Mouse (Mus musculus) CD4-positive naive resting alpha-beta T cell, adult 76 days (primary cell): ENCODE measurements around the gene Dnaja2. TPM values are rescaled to one million over a fixed set of nuclear protein-coding genes. Genes with fewer than 3 reads are reported as not detected.

Experiments
- total RNA-seq: library from RNA; stranded (reverse); gene quantifications from one replicate; pipeline ENCODE4 v1.2.4, GENCODE M21; 2023

Gene Dnaja2
- total RNA-seq = 156 TPM

GRCm38 (mm10) chr8:85555181-85556145 is at the start of gene Dnaja2:
TSS of gene Dnaja2 (minus strand) at chr8:85555344.

DNA sequence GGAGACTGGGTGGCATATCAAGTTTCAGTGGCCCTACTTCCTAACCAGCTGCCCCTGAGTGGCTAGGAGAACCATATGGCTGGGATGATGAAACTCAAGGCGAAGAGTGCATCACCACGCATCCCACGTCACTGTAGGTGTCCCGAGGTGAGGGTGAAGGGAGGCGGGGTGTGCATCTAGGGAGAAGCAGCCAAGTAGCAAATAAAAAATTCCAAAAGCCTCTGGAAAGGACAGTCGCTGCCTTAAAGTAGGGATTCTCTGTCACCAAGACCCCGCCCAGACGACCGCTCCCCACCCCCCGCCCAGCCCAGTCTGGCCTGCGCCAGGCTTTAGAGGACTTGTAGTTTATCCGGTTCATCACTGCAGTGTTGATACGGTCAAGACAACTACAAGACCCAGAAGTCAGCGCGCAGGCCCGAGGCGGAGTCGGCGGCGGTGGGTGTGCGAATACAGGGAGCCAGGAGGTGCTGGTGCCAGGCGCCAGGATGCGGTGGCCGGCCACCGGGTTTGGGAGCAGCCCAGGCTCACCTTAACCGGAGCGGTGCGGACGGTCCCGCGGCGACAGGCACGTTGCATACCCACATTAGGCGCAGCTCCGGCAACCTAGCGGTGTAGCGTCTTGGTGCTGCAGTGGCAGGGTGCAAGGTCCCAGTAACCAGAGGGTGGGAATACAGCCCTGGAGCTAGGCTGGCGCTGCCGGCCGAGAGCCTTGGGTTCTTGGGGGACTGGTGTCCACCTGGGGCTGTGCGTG is 62.8 kb downstream of the Dnaja2 start, which contains the start of gene Gpt2:
Gene Gpt2, plus strand, starts transcription at position 452 of the 751 bp plus-strand sequence.

Other genes starting within 250 kb of the Dnaja2 start
- 0.73 TPM for gene Mylk3, start 169.0 kb downstream of the Dnaja2 start, total RNA-seq
- 20.9 TPM for gene 4921524J17Rik, start 122.5 kb downstream of the Dnaja2 start, total RNA-seq
- gene Gpt2, start 62.8 kb downstream of the Dnaja2 start, total RNA-seq = 0.59 TPM
- 2.5 TPM for gene Neto2, start 145.6 kb upstream of the Dnaja2 start, total RNA-seq